Mouse (Mus musculus) ovary, adult 18-20 months (tissue): ENCODE data around the gene Klhdc3.
A peak's percentile ranks its signal among the peaks of the same experiment; 100 is the strongest.

Experiments used
- DNase-seq: peaks from one replicate; pipeline ENCODE4 v3.0.0; 2022; ENCODE audit warnings: low spot score, mixed read lengths

The Klhdc3 gene

DNA sequence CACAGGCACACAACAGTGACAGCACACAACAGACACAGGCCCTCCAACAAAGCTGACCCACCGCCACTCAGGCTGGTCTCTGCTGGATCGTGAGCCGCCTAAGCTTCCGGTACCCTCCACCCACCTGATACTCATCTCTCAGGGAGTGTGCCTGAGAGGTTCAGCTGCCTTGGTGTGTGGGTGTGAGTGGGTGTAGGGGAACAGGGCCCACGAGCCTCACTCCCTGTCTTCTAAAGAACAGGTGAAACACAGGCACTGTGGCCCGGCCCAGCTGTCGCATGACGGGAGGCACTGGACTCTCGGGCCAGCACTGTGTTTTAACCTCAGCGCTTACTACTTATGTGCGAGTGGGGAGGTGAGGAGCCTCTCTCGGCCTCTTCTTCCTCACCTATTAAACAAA lies 21.4 kb upstream of the Klhdc3 start:
- DNase-seq, result no peak

- DNase-seq, result no peak
Observed at GRCm38 (mm10) chr17:46701489-46701888, 20.8 kb upstream of the Klhdc3 start.

DNA sequence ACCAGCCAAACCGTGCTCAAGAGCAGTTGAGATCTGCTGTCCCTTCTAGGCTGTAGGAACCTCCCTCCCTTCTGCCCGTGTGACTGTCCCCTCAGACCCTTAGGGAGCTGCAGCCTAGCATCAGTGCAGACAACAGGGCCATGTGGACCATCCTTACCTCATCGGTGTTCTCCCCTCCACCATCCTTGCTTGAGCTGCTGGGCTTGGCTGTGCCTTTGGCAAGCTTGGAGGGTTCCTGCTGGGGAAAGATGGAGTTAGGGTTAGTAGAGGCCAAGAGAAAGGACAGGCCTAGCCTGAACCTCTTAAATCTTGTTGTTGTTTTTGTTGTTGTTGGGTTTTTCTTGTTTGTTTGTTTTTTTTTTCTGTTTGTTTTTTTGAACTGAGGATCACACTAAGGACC lies 19.2 kb upstream of the Klhdc3 start:
- no peak for DNase-seq

GRCm38 (mm10) chr17:46699245-46699644 lies 18.5 kb upstream of the Klhdc3 start:
- no peak for DNase-seq

GRCm38 (mm10) chr17:46698515-46698914 lies 17.8 kb upstream of the Klhdc3 start:
- no peak for DNase-seq

GRCm38 (mm10) chr17:46694517-46695063 lies 13.9 kb upstream of the Klhdc3 start:
- DNase-seq, result no peak

DNA sequence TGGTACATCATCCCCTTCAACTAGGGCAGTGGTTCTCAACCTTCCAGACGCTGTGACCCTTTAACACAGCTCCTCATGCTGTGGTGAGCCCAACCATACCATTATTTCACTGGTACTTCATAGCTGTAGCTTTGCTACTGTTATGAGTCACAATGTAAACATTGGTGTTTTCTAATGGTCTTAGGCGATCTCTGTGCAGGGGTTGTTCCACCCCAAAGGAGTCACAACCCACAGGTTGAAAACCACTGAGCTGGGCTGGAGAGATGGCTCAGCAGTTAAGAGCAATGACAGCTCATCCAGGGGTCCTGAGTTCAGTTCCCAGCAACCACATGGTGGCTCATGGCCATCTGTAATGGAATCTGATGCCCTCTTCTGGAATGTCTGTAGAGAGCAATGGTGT lies 10.7 kb upstream of the Klhdc3 start:
- DNase-seq, result no peak

- no peak for DNase-seq
Observed at GRCm38 (mm10) chr17:46690665-46691064, 10.0 kb upstream of the Klhdc3 start.

DNA sequence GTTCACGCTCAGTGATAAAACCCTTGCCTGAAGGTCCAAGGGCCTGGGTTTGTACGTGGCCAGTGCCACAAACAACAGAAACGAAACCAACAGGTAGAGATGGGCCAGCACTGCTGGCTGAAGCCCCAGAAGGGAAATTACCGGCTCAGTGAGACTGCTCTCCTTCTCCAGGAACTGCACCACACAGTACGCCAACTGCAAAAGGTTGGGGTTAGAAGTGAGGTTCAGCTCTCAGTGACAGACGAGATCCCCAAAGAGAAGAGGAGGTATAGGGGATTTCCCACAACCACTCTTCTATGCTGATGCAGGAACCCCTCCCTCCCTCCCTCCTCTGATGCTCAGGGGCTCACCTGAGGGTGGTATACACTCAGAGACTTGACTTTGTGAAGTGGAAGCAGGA lies 5.2 kb upstream of the Klhdc3 start:
- no peak for DNase-seq

DNA sequence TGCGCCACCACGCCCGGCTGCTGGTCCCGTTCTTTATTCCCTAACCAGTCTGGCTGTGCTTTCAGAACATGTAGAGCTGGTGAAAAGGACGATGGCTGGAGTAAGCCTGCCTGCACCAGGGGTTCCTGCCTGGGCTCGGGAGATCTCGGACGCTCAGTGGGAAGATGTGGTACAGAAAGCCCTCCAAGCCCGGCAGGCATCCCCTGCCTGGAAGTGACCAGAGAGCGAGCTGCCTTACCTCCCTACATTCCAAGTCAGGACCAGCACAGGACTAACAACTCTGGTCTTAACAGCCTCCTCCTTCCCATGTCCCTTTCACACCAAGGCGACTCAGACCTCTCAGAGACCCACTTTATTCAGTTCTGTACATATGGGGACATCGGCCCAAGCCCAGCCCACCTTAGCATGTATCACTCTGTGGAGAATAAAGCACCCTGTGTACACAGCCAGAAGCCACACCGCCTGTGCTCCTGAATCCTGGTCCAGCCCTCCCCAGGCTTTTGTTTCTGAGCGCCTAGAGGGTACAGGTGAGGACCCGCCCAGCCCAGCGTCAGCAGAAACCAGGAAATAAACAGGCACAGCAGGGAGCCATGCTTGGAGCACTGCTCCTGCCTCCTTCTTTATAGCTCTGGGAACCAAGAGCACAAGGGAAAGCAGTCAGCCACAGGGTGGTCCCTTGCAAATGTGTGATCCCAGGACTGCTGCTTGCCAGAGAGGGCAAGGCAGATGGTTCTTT lies 2.1 kb upstream of the Klhdc3 start:
- DNase-seq, result no peak

DNA sequence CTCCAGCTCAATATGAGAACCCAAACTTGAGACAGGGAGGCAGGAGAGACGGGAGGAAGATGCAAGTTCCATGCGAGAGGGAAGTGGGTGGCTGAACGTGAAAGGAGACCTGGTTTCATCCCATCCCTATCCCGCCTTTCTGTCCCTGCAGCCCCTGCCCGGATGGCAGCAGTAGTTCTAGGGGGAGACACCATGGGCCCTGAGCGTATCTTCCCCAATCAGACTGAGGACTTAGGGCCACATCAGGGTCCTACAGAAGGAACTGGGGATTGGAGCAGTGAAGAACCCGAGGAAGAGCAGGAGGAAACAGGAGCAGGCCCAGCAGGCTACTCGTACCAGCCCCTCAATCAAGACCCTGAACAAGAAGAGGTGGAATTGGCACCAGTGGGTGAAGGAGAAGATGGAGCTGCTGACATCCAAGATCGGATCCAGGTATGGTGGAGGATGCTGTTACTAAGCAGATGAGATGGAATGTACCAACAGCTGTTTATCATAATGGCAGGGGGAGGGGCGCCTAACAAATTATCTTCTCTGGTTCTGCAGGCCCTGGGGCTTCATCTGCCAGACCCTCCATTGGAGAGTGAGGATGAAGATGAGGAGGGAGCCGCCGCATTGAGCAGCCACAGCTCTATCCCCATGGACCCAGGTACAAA lies 878 bp upstream of the Klhdc3 start:
- DNase-seq, result no peak

- DNase-seq, result no peak
Observed at GRCm38 (mm10) chr17:46679843-46680759, 613 bp downstream of the Klhdc3 start.

DNA sequence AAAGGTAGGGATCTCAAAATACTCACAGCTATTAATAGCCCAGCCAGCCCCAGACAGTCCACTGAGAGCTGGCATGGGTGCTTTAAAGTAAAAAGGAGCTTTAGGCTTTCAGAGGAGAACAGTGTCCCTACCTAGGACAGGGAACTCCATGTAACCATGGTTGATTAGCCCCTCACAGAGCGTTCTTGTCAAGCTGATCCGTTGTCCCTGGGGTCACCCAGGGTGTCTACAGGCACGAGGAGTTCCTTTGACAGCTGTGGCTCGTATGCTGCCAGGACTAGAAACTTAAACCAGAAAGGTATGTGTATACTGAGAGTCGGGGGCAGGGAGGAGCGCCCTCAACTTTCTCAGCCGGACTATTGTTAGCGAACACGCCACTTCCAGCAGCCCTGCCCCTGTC lies 1.8 kb downstream of the Klhdc3 start:
- no peak for DNase-seq

GRCm38 (mm10) chr17:46678416-46678815 lies 2.3 kb downstream of the Klhdc3 start, which contains the start of gene Mea1:
TSS of gene Mea1 (plus strand) at chr17:46678793.
- no peak for DNase-seq

DNA sequence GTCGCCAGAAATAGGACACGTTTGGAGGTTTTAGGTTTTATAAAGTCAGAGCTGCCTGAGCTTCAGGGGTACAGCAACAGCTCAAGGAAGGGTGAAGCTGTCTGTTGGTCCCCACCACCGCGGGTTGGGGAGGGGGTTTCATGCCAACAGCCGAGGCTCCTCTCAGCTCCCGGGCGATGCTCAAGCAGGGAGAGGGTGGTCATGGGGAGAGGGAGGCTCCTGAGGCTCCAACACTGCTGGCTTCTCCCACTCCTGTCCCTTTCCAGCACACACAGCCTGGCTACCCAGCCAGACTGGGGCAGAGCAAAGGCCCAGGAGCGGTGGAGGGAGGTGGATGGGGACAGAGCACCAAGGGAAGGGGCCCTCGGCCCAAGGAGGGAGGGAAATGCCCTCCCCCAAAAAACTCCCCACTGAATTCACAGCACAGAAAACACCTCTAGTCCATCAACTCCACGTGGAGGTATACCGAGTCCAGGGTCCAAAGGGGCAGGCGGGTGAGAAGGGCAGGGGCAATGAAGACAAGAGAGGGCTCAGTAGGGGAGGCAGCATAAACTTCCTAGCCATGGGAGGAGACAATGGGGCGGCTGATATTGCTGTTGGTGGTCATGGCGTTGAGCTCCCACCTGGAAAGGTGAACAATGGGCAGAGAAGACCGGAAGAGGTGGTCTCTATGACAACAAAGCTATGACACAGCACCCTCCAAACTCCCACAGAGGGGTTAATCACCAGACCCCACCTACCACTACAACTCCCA lies 6.0 kb downstream of the Klhdc3 start:
- no peak for DNase-seq

- peak; percentile 85 for DNase-seq
Observed at GRCm38 (mm10) chr17:46673850-46674529, 6.7 kb downstream of the Klhdc3 start, which contains the start of gene Rrp36. TSS of gene Rrp36 (minus strand) at chr17:46674352.

- DNase-seq, result no peak
Observed at GRCm38 (mm10) chr17:46669911-46670310, 10.8 kb downstream of the Klhdc3 start.

GRCm38 (mm10) chr17:46667712-46668111 lies 13.0 kb downstream of the Klhdc3 start:
- no peak for DNase-seq

GRCm38 (mm10) chr17:46662730-46663129 lies 18.0 kb downstream of the Klhdc3 start:
- DNase-seq, result no peak

DNA sequence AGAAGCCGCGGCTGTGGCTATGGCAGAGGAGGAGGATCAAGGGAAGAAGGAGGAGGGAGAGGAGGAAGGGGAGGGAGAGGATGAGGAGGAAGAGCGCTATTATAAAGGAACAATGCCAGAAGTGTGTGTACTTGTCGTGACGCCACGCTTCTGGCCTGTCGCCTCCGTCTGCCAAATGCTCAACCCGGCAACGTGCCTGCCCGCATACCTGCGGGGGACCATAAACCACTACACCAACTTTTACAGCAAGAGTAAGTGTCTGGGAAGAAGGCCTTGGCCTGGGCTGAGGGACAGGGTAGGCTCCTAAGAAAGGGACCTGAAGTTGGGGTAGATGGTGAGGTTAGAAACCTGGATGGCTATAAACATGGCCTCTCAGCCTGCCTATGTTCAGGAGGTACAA lies 18.7 kb downstream of the Klhdc3 start:
- no peak for DNase-seq

GRCm38 (mm10) chr17:46661351-46661750 lies 19.4 kb downstream of the Klhdc3 start:
- no peak for DNase-seq
